Mouse (Mus musculus) intestine, embryonic 14.5 days (tissue): ENCODE measurements around the gene H2-Q2. TPM values are rescaled to one million over a fixed set of nuclear protein-coding genes. Genes with fewer than 3 reads are reported as not detected.
"Not testable (repeated sequence)": the region's sequence is repeated elsewhere in the genome, so short reads cannot be mapped to it uniquely, and the experiment has no call there.

Source experiments
- ATAC-seq: fragments of 200-750 bp; cut with Nextera tagmentation; replicated peaks from 2 replicates; pipeline ENCODE4 v1.8.0; 2017; ENCODE audit warnings: low read depth, moderate number of reproducible peaks, moderate TSS enrichment, moderate library complexity; ENCODE audit not compliant: low FRiP score, low TSS enrichment
- DNase-seq: peaks from one replicate; pipeline ENCODE4 v3.0.0-alpha.2; 2018; ENCODE audit warnings: low spot score
- H3K27ac ChIP-seq: fragments of 300-500 bp; sonication (generic); 2 replicates; pipeline ENCODE4 v1.5.1; 2014; ENCODE audit warnings: low read depth, mild to moderate bottlenecking, control low read depth
- H3K27me3 ChIP-seq: fragments of 300-500 bp; sonication (generic); replicated peaks from 2 replicates; pipeline ENCODE4 v1.6.1; 2014; ENCODE audit warnings: low read length, control low read depth; ENCODE audit not compliant: control insufficient read depth, insufficient read depth
- H3K36me3 ChIP-seq: fragments of 300-500 bp; sonication (generic); 2 replicates; pipeline ENCODE4 v1.6.1; 2014; ENCODE audit warnings: low read length, control low read depth; ENCODE audit not compliant: control insufficient read depth, insufficient read depth
- H3K4me1 ChIP-seq: fragments of 300-500 bp; sonication (generic); replicated peaks from 2 replicates; pipeline ENCODE4 v1.6.1; 2014; ENCODE audit warnings: low read length, control low read depth, mixed read lengths; ENCODE audit not compliant: control insufficient read depth, insufficient read depth
- H3K4me2 ChIP-seq: fragments of 300-500 bp; sonication (generic); 2 replicates; pipeline ENCODE4 v1.6.1; 2014; ENCODE audit warnings: low read length
- H3K4me3 ChIP-seq: fragments of 300-500 bp; sonication (generic); 2 replicates; pipeline ENCODE4 v1.5.1; 2014; ENCODE audit warnings: low read depth, low read length, control low read depth, mixed read lengths
- H3K9ac ChIP-seq: fragments of 300-500 bp; sonication (generic); 2 replicates; pipeline ENCODE4 v1.6.1; 2014; ENCODE audit warnings: mild to moderate bottlenecking, low read length
- H3K9me3 ChIP-seq: fragments of 300-500 bp; sonication (generic); 2 replicates; pipeline ENCODE4 v1.6.1; 2016; ENCODE audit warnings: low read length, control low read depth; ENCODE audit not compliant: control insufficient read depth
- WGBS: fragments of 180-500 bp; shearing (Covaris S2); extraction: QIAGEN DNeasy Blood & Tissue Kit; methylation state at CpG from one replicate; pipeline ENCODE4 v1.1.7; 2014; 5-methylcytosine and 5-hydroxymethylcytosine counted together
- polyA plus RNA-seq: library from polyadenylated mRNA; unstranded; fragments of >200 nt; fragmentation: Nextera tagmentation; extraction: Ambion mirVana; gene quantifications from 2 replicates; pipeline ENCODE4 v1.2.1, GENCODE M21; 2014

The H2-Q2 gene
- polyA plus RNA-seq, result 37.3 and 39.1 TPM in 2 replicates

DNA sequence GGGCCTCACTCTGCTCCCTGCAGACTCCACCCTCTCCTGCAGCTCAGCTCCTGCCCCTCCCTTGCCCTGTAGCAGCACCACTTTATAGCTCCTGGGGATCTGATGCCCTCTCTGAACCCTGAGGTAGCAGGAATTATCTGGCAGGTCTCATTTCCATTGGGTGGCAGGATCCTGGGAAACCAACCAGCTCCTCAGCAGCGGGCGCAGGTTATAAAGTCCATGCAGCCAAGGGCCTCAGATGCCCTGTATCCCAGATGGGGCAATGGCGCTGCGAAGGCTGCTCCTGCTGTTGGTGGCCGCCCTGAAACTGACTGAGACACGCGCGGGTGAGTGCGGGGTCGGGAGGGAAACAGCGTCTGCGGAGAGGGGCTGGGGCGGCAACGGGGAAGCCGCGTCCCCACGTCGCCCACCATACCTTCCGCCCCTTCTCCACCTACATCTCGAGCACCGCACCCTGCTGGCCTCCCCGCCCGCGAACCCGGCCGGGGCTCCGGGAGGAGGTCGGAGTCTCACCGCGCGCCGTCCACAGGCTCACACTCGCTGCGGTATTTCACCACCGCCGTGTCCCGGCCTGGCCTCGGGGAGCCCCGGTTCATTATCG lies at the start of gene H2-Q2:
Gene H2-Q2, plus strand, starts transcription at position 172 of the 601 bp plus-strand sequence.
- no peaks in the 10 kb centered on the region for H3K9me3 ChIP-seq
- H3K36me3 ChIP-seq, result no peaks in the 10 kb centered on the region
- peak within 1 kb of the TSS; percentile 37 for H3K4me3 ChIP-seq
- peaks cover 29% of the 10 kb centered on the region for H3K27me3 ChIP-seq
- DNase-seq (peak; percentile 71), ATAC-seq (peak; percentile 85)
- H3K9ac ChIP-seq, result 0 out of 2 replicates have a peak within 1 kb of the TSS, but pooled peaks have one; percentile 27
- no peak within 1 kb of the TSS for H3K27ac ChIP-seq
- H3K4me2 ChIP-seq, result peak within 1 kb of the TSS; percentile 56
- H3K4me1 ChIP-seq, result no peaks in the 10 kb centered on the region
- 2% methylated on average over 36 of the region's 40 CpGs for WGBS

DNA sequence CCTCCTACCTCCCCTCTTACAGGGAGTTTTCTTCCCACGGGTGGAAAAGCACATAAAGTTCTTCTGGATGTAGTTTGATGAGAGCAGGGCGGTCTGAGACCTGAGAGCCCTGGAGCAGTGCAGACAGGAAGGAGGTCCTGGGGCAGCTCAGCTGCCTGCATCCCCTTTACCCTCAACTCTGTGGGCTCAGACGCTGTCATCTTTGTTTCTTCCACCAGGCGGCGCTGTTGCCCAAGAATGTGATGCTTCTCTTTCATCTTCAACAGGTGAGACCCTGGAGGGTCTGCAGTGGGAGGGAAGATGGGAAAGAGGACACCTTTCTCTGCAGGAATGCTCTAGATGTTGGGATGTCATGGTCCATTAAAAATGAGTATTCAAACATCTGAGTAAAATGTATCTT lies 46.2 kb upstream of the H2-Q2 start:
- ATAC-seq, H3K27ac ChIP-seq, H3K9ac ChIP-seq, H3K4me3 ChIP-seq, H3K36me3 ChIP-seq, H3K27me3 ChIP-seq, H3K4me1 ChIP-seq, H3K9me3 ChIP-seq, H3K4me2 ChIP-seq: not testable (repeated sequence)
- 5% methylated on average over 5 of the region's 5 CpGs for WGBS
- DNase-seq, result peak; percentile 73

GRCm38 (mm10) chr17:35300261-35300945 lies 41.6 kb upstream of the H2-Q2 start:
- H3K4me2 ChIP-seq, result not testable (repeated sequence)

DNA sequence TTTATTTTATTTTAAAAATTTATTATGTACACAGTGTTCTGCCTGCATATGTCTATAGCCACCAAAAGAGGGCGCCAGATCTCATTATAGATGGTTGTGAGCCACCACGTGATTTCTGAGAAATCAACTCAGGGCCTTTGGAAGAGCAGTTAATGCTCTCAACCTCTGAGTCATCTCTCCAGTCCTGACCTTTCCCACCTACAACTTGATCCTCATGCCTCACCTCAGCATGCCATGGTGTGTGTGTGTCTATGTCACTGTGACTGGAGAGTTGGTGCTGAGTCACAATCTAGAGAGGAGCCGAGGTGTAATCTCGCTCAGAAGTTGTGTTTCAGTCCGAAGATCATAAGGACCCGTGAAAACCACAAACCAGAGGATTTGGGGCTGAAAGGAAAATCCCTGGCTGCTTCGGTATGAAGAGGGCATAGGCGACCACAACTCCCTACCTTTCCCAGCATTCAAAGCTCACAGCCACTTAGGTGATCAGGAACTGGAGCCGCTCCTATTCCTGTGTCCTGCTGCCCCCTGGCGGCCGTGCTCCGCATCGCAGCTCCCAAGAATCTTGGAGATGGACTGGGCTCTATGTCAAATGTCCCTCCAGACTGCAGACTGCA lies 40.3 kb upstream of the H2-Q2 start:
- ATAC-seq, result peak; percentile 32; the same call in 1 of the 2 replicates
- H3K4me3 ChIP-seq, result no peak overlapping the region
- no peak overlapping the region for H3K27ac ChIP-seq
- H3K4me2 ChIP-seq, result no peak overlapping the region
- peak; percentile 89 for DNase-seq
- H3K9me3 ChIP-seq, result no peaks in the 10 kb centered on the region
- H3K4me1 ChIP-seq, result no peaks in the 10 kb centered on the region
- 25% methylated on average over 13 of the region's 13 CpGs for WGBS
- no peaks in the 10 kb centered on the region for H3K27me3 ChIP-seq
- no peaks in the 10 kb centered on the region for H3K36me3 ChIP-seq
- H3K9ac ChIP-seq, result no peak overlapping the region

More at GRCm38 (mm10) chr17:35300261-35300945, 41.6 kb upstream of the H2-Q2 start:
- H3K27me3 ChIP-seq, H3K9ac ChIP-seq, H3K4me1 ChIP-seq, H3K27ac ChIP-seq, H3K4me3 ChIP-seq, H3K9me3 ChIP-seq, H3K36me3 ChIP-seq, ATAC-seq: not testable (repeated sequence)
- 83% methylated on average over 7 of the region's 7 CpGs for WGBS
- DNase-seq, result peak; percentile 37

GRCm38 (mm10) chr17:35303271-35303670 lies 38.8 kb upstream of the H2-Q2 start:
- Histone ChIP-seq H3K27me3 (no peaks in the 10 kb centered on the region), H3K4me2 (no peak overlapping the region), H3K4me1 (no peaks in the 10 kb centered on the region), H3K27ac (no peak overlapping the region), H3K36me3 (no peaks in the 10 kb centered on the region), H3K9me3 (no peaks in the 10 kb centered on the region), H3K9ac (no peak overlapping the region), H3K4me3 (no peak overlapping the region)
- no peak for ATAC-seq
- 74% methylated on average over 2 of the region's 2 CpGs for WGBS
- DNase-seq, result peak; percentile 42

- WGBS, result 82% methylated on average over 10 of the region's 10 CpGs
- no peaks in the 10 kb centered on the region for H3K36me3 ChIP-seq
- H3K4me3 ChIP-seq, result no peak overlapping the region
- H3K4me1 ChIP-seq, result no peaks in the 10 kb centered on the region
- no peak overlapping the region for H3K9ac ChIP-seq
- H3K27me3 ChIP-seq, result no peaks in the 10 kb centered on the region
- H3K9me3 ChIP-seq, result no peaks in the 10 kb centered on the region
- H3K27ac ChIP-seq, result no peak overlapping the region
- no peak overlapping the region for H3K4me2 ChIP-seq
- ATAC-seq (no peak), DNase-seq (peak; percentile 47)
These were observed 38.2 kb upstream of the H2-Q2 start for GRCm38 (mm10) chr17:35303756-35304350.

DNA sequence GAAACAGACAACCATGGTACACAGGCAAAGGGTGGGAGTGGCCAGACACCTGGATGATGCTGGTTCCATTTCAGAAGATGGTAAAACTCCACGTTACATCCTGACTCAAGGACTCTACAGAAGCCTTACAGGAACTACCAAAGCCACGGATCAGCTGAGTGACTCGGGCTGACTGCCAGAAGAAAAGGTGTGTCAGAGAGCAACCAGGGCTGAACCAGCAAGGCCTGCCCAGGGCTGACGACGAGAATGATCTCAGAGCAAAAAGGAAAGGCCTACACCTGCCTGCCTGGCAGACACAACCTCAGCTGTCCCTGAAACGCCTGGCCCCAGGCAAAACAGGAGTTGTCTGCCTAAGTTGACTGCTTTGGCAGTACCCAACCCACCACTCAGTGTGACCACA lies 37.6 kb upstream of the H2-Q2 start:
- Histone ChIP-seq H3K9me3 (no peaks in the 10 kb centered on the region), H3K4me1 (no peaks in the 10 kb centered on the region), H3K27ac (no peak overlapping the region), H3K4me3 (no peak overlapping the region), H3K27me3 (no peaks in the 10 kb centered on the region), H3K4me2 (no peak overlapping the region), H3K36me3 (no peaks in the 10 kb centered on the region), H3K9ac (no peak overlapping the region)
- WGBS, result 79% methylated on average over 6 of the region's 6 CpGs
- ATAC-seq (no peak), DNase-seq (no peak)

DNA sequence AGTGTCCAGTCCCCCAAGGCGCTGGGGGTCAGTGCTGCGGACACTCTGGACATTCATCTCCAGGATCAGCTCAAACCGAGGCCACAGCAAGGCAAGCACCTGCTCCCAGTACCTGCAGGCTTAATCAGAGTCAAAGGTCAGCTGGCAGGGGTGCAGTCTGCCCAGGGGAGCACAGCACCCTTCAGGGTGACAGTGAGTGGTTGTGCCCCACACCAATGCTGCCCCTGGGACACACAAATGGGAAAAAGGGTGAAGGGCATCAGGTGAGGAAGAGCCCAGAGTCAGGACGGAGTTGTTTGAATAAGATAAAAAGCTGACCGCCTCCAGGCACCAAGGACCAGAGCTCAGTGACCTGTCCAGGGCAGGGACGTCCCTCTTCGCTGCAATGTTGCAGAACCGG lies 37.1 kb upstream of the H2-Q2 start:
- H3K9ac ChIP-seq, H3K4me3 ChIP-seq: not testable (repeated sequence)

More for the DNA sequence above, 37.1 kb upstream of the H2-Q2 start:
- 77% methylated on average over 8 of the region's 8 CpGs for WGBS
- not testable (repeated sequence) for ATAC-seq, H3K4me2 ChIP-seq, H3K27ac ChIP-seq, H3K9me3 ChIP-seq, H3K36me3 ChIP-seq, H3K4me1 ChIP-seq, H3K27me3 ChIP-seq
- peak; percentile 7 for DNase-seq
